Mouse (Mus musculus) monocyte, adult 2 months (primary cell): ENCODE results near the gene Ufsp1.
"Not testable (repeated sequence)": the region's sequence is repeated elsewhere in the genome, so short reads cannot be mapped to it uniquely, and the experiment has no call there.

Experiments
- DNase-seq, 2 experiments: peaks; one replicate each; pipeline ENCODE4 v3.0.0; 2022; ENCODE audit warnings: low spot score in 2 of 2, low read depth in 1 of 2

Ufsp1 gene

DNA sequence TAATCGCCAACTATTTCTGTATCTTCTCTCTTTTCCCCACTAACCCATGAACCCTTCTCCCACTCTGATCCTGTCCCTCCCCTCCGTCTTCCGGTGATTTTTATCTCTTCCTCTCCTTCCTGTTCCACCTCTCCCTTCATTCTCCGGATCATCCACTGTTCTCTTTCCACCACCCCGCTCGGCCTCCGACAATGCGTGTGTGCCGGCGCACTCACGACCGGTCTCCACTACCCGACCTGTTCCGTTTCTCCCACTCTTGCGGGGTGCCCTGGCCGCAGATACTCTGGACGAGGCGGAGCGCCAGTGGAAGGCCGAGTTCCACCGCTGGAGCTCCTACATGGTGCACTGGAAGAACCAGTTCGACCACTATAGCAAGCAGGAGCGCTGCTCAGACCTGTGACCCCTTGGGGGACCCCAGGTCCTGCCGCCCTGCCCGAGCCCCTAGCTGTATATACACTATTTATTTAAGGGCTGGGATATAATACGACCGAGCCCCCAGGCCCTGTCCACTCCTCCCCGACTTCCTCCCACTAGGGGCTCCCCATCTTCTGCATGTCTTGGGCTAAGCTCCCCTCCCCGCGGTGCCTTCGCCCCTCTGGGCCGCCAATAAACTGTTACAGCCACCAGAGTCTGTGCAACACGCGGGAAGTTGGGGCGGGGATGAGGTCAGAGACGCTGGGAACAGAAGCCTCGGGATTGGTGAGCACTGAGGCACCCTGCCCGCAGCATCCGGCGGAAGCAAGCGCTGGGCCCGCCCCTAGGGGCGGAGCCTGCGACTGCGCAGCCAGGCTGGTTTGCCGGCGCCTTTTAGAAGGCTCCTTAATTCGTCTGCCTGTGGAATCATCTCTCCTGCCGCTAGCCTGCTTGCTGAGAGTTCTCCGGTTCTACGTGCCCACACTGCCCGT is at the start of gene Ufsp1:
Gene Ufsp1, plus strand, starts transcription at position 791 of the 905 bp plus-strand sequence.
- peak; percentile 80 to 86 for DNase-seq

DNA sequence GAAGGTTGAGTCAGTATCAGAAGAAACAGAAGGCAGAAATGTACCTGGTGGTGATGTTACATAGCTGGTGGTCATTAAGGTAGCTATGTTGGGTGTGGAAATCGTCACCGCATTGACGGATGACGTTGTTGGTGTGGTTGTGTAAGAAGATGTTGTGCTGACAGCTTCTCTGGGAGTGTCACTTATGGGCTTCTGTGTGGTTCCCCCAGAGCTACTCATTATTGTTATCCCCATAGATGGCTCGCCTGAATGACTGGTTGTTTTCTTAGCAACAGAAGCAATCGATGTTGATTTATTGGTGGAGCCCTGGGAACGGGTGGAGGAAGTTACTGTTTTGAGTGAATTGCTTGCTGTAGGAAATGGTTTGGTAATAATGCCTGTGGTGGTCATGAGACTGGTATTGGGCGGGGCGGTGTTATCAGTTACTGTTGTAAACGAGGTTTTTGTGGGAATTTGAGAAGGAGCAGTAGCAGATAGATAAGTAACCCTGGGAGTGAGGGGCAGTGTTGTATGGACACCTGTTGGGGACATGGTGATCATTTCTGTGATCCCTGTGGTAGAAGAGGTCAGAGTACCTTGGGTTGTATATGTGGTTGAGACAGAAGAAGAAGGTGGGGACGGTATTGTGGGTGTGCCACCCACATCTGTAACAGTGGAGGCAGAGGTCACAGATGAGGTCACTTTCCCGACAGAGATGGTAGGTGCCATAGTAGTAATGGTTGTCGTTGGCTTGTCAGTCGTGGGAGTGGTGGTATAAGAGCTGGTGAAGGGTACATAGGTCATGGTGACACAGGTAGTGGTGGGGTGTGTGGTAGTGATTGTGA is 30.3 kb upstream of the Ufsp1 start:
- DNase-seq = peak; percentile 70 to 77

DNA sequence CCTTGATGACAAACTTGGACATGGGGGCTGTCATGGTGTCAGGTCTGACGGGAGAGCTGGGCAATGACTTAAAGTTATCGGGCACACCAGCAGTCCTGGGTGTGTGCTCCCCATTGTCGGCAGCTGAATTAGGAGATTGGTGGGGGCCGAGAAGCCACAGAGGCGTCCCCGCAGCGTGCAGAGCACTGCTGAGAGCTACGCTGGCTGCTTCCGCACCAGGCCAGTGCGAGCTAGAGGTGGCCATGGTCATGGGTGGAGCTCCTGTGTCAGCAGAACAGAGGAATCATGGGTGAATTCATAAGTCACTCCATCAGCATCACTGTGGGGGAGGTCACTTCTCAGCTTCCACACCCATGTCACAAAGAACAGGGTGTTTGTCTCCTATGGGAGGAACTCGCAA is 29.6 kb upstream of the Ufsp1 start:
- DNase-seq = peak in 1 of 2 experiments; percentile 51

DNA sequence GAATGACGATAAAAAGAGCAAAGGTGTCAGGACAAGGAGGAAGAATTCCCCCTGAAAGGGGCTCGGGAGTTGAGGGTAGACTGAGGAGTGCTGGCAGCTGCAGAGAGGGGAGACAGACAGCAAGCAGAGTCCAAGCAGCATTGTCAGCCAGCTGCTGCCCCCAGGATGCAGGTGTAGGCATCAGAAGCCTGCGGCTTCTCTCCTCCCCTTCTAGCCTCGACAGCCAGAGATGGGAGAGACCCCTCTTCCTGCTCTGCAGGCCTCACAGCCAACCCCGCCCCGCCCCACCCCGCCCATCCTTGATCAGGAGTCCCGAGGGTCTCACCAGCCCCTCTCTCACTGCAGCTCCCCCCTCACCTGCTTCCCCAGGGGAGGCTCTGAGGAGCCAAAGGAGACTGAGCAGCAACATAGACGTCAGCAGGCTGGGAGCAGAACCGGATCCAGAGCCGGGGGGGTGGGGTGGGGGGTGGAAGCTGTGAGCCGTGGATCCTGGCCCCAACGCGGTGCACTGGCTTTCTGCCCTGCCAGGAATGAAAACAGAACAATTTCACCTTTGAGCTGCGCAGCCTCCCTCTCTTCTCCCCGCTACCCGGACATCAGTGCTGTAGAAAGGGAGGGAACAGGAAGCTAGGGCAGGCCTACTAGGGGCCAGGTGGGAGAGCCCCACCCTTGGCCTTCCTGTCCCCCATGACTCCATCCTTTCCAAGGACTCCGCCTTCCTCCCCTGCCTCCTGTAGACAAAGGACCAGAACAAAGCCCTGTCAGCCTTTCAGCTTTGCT is 26.1 kb upstream of the Ufsp1 start:
- DNase-seq = no peak

DNA sequence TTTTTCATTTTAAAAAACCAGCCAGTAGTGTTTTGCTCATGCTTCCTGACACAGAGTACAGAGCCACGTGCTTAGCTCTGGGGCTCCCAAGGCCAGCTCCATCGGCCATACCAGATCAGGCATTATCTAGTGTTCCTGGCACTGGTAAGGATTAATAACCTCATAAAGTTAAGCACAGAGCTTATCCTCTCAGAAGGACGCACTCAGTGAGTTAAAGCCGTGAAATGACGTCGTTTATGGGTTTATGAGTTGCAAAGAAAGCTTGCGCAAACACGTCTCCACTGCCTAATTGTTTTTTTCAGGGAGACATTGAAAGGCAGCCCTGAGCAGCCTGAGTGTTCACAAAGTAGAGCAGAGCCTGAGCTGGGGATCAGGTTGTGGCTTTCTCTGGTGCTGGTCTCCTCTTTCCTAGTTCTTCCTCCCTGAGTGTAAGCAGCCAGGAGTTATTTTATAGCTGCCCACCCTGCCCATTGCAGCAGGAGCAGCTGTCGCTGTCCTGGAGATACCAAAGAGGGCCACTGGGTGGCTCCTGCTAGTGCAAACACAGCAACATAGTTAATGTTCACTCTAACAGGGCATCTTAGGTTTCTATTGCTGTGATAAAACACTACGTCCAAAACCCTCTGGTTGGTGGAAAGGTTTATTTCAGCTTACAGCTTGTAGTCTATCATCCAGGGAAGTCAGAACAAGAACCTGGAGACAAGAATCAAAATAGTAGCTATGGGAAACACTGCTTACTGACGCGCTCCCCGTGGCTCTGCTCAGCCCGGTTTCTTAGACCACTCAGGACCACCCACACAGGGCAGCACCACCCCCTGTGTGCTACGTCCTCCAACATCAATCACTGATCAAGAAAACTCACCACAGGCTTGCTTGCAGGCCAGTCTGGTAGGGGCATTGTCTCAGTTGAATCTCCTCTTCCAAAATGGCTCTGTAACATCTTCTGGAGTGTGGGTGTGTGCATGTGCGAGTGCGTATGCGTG is 16.8 kb upstream of the Ufsp1 start:
- no peak for DNase-seq

DNA sequence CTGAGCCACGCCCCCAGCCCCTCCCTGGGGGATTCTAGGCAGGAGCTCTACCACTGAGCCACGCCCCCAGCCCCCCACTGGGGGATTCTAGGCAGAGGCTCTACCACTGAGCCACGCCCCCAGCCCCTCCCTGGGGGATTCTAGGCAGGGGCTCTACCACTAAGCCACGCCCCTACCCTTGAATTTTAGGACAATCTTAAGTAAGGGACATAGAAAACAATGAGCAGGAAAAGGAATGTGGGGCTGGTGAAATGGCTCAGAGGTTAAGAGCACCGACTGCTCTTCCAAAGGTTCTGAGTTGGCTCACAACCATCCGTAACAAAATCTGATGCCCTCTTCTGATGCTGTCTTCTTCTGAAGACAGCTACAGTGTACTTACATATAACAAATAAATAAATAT is 10.0 kb upstream of the Ufsp1 start:
- DNase-seq = not testable (repeated sequence)

DNA sequence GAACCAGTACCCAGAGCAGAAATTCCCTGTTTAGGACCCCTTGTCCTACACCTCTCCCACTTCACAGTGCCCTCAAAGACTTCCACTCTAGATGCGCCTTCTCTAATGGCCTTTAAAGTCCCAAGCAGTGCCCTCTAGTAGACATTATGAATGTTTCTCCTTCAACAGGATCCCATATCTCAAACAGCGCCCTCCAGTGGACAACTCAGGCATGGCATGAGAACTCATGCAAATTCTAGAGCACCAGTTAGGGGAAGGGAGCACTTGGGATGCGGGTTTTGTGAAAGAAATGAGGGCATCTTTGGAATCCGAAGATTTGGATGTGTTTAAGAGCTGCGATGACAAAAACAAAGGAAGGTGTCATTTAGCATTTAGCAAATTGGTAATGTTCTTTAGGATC is 9.4 kb upstream of the Ufsp1 start:
- DNase-seq = peak in 1 of 2 experiments; percentile 65

DNA sequence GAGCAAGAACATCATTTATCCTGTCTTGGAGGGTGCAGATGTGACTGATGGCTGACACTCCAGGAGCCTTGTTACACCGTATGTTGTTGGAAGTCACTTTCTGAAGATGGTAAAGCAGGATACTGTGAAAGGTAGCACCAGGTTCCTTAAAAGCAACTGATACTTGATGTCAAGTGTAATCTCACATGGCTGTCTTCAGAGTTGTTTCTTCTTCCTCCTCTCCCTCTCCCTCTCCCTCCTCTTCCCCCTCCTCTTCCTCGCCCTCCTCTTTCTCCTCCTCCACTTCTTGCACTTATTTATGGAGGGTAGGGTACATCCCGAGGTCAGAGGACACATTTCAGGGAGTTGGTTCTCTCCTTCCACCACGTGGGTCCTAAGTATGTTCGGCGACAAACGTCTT is 8.4 kb upstream of the Ufsp1 start:
- no peak for DNase-seq

DNA sequence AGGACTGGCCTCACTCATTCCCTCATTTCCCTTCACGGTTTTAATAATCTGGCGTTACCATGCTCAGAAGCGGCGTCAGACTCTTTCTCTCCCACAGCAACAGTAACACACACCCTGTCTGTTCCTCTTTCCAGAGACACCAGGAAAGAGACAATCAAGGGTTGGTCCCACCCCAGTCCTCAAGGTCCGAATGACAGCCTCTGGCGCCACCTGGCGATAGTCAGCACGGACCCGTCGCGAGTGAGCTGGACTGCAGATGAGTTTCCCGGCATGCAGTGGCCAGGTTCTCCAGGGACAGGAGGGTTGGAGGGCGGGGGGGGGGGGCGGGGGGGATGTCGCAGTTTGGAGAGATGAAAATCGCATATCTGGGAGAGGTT is 7.8 kb upstream of the Ufsp1 start:
- peak; percentile 67 to 81 for DNase-seq

DNA sequence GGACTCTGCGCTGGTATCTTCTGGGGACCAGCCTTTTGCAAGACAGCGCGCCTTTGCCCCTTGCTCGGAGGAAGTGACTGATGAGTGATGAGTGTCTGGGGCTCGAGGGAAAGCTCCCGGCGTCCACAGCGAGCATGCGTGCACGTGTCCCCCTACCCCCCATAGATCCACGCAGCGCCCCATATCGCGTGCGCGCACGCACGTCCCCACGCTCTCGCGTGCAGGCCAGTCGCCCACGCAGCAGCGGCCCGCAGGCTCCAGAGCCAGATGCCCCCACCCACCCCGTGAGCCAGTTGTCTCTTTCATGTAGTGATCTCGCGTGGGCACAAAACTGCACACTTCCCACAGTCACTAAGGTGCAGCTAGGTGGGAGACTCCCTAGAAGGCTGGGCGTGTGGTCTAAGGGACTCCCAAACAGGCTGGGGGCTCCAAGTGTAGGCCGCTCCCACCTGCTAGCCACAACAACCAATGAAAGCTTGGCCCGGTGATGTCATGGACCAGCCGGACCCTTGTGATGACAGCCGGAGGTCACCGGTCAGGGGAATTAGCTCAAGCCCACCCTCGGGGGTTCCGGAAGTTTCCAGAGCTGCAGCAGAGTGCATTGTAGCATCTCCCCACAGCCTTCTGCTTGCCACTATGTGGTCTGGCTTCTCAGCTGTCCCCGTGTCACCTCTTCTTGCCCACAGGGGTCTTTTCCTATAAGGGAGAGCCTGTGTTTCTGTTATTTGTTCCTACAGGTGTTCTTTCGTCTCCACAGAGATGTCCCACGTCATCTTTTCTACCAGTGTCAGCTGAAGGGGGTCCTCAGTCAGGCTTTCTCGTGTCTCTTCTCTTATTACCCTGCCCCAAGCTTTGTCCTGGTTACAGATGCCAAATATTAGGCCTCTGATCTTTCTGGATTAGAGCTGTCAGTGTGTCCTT is 7.1 kb upstream of the Ufsp1 start, which contains the start of gene Ache:
Gene Ache, plus strand, starts transcription at position 488 of the 921 bp plus-strand sequence.
- DNase-seq = no peak

DNA sequence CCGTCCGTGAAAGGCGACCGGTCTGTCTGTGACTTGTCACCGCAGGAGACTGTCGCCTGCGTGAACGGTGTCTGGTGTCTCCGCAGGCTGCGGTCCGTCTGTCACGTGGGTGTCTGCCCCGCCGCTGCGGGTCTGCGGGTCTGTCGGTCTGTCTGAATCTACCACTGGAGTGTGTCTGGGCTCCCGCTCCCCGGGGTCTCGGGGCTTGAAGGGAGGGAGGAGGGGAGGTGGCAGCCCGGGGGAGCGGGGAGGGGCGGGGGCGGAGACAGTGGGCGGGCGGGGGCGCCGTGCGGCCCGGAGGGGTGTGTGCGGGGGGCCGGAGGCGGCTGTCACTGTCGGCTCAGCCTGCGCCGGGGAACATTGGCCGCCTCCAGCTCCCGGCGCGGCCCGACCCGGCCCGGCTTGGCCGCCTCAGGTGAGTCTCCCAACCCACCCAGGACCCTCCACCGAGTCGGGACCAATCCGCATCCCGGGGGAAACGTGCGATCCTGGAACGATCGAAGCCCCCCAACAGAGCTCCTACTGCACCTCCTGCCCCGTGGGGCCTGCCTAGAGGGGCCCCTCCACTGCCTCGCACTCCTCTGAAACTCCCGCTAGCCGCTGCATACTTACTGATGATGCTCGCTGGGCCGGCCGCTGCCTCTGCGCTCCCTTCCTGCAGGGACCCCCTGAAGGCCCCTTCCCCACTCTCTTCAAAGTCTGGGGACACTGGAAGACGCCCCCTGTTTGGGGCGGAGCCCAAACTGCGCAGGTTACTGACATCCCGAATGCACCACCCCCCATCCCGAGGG is 6.3 kb upstream of the Ufsp1 start:
- no peak for DNase-seq

DNA sequence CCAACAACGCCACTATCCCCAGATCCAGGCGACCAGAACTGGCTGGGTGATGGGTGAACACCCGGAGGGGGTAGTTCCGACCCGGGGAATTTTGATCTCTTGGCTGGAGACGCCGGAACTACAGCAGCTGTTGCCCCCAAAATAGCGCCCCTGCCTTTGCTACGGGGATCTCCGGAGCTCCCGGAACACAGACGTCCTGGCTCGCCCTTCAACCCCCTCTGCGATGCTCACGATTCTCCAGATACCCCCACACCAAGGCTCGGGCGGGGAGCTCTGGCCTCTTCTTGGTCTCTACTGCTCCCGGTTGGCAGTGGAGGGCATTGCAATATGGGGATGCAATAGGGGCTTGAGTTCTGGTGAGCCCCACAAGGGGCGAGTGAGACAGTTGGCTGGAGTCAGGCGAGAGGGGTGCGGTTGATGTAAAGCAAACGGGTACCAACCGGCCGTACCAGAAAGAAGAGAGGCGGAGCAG is 5.4 kb upstream of the Ufsp1 start:
- DNase-seq = no peak

DNA sequence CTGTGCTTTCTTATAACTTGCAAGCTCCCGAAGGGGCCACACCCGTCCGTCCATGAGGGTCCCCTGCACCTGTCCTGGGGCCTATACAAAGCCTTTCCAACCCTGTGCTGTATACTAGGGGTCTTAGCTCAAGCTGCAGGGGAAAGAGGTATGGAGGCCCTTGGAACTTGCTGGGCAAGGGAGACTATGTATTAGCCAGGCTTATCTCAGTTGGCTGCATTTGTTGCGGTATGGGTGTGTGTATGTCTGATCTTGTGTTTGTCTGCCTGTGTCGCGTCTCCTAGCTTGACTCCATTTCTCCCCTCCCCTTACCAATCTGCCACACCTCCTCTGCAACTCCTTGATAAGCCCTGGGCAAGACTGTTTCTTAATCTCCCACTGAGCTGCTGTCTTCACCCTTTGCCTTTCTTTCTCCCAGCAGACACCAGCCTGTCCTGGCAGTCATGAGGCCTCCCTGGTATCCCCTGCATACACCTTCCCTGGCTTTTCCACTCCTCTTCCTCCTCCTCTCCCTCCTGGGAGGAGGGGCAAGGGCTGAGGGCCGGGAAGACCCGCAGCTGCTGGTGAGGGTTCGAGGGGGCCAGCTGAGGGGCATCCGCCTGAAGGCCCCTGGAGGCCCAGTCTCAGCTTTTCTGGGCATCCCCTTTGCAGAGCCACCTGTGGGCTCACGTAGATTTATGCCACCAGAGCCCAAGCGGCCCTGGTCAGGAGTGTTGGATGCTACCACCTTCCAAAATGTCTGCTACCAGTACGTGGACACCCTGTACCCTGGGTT is 4.7 kb upstream of the Ufsp1 start:
- DNase-seq = no peak

DNA sequence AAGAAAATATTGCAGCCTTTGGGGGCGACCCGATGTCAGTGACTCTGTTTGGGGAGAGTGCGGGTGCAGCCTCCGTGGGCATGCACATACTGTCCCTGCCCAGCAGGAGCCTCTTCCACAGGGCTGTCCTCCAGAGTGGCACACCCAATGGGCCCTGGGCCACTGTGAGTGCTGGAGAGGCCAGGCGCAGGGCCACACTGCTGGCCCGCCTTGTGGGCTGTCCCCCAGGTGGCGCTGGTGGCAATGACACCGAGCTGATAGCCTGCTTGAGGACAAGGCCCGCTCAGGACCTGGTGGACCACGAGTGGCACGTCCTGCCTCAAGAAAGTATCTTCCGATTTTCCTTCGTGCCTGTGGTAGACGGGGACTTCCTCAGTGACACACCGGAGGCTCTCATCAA is 3.8 kb upstream of the Ufsp1 start:
- DNase-seq = no peak

DNA sequence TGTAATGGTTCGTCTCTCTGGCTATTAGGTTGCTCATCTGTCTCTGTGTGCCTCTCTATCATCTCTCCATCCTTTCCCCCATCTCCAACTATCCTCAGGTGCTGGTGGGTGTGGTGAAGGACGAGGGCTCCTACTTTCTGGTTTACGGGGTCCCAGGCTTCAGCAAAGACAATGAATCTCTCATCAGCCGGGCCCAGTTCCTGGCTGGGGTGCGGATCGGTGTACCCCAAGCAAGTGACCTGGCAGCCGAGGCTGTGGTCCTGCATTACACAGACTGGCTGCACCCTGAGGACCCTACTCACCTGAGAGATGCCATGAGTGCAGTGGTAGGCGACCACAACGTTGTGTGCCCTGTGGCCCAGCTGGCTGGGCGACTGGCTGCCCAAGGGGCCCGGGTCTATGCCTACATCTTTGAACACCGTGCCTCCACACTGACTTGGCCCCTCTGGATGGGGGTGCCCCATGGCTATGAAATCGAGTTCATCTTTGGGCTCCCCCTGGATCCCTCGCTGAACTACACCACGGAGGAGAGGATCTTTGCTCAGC is 3.0 kb upstream of the Ufsp1 start:
- no peak for DNase-seq

DNA sequence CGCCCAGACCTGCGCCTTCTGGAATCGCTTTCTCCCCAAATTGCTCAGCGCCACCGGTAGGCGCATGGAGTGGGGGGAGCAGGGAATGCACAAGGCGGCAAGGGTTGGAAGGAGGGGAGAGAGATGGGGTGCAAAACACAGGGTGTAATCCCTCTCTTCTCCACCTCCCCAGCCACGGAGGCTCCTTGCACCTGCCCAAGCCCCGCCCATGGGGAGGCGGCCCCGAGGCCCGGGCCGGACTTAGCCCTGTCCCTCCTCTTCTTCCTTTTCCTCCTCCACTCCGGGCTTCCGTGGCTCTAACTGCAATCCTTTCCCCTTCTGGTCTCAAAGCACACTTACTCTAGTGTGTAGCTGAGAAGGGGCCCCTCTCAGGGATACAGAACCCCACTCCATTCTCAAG is 1.1 kb upstream of the Ufsp1 start:
- no peak for DNase-seq

DNA sequence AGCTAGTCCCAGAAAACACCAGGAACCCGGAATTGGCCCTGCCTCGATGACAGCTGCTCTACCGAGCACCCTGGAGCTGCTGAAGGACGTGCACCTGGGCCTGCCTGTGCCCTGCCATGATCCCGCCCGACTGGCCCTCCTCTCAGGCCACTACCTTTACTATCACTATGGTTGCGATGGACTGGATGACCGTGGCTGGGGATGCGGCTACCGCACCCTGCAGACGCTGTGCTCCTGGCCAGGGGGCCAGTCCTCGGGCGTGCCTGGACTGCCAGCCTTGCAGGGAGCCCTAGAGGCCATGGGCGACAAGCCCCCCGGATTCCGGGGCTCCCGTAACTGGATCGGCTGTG is 290 bp downstream of the Ufsp1 start:
- DNase-seq = no peak
